Mouse (Mus musculus) liver, embryonic 14 days (tissue): Measurements from ENCODE around the gene Drap1. TPM values are rescaled to one million over a fixed set of nuclear protein-coding genes. Genes with fewer than 3 reads are reported as not detected.

Experiments used
- polyA plus RNA-seq: library from polyadenylated mRNA; depleted of rRNA; stranded (reverse); fragments of >200 nt; gene quantifications from 2 replicates; pipeline ENCODE4 v1.2.3, GENCODE M21; 2012; rRNA removed

Drap1 gene
- polyA plus RNA-seq, result 68.6 and 80.7 TPM in 2 replicates

DNA sequence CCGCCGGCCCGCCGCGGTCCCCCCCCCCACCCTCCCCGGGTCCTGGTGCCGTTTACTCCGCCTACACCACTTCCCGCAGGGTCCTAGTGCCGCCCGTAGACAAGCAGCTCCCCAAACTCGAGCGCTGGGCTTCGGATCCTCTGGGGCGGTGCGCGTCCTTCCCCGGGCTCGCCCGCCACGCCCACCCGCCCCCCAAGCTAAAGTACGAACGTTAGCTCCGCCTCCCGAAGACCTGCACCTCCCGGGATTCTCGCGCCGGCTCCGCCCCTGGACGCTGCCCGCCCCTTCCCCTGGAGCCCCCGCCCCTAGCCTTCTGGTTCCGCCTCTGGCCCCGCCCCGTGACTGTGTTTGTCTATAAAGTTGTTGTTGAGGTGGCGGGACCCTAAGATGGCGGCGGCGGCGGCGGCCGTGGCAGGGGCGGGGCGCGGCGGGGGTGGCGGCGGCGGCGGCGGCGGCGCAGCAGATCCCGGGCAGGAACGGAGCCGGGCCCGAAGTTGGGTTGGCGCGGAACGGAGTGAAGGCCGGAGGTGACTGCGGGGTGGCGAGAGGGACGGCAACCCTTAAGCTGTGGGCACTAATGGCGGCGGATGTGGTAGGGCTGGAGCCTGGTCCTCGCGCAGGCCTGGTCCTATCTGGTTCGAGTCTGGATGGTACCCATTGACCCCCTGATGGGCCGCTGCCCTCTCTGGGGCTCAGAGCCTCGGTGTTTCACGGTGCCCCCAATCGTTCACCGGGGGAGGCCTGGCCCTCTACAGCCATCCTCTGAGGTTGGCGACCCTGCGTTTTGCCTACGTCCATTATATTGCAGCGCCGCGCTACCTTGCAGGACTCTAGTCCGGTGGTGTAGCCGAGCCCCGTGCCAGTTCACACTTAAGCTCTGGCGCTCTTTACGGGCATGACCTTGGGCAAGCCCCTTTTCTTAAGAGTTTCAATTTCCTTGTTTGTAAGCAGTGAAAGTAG, at the start of gene Drap1, which contains the start of gene AI837181:
Gene Drap1 (minus strand): TSS at position 198 of the 960 bp plus-strand sequence.
Gene AI837181 (plus strand): TSS at position 363 of the 960 bp plus-strand sequence.

DNA sequence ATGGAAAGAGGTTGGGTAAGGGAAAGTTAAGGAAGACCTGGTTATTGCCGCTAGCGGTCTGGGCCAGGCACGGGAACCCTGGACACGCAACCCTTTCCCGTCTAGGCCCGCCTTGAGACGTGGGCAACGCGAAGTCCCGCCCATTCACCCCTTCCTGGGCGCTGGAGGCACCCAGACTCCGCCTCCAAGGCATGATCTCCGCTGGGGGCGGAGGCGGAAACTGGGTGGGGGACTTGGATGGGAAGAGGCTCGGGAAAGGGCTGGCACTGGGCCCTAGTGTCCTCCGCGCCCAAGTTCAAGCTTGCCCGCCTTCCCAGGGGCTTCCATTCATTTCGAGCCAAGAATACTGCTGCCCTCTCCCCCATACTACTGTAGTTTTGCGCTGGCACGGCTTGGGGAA, 48.9 kb upstream of the Drap1 start, which contains the start of gene Efemp2:
Gene Efemp2 (plus strand): TSS at position 235 of the 400 bp plus-strand sequence.

DNA sequence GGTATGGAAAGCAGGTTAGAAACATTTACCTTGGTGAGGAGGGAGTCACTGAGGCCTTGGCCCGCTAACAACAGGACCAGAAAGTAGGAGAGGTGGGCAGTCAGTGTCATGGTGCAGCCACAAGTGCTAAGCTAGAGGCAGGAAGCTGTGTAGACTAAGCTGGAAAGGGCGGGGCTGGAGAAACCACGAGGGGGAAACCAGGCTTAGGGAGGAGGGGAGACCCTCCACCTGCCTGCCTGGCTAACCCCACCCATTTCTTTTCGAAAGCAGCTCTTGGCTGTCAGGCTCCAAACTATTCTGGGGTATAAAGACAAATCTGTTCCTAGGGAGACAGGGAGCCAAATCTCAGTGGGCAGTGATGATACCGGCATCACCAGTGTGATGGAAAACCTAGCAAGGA, 43.6 kb upstream of the Drap1 start, which contains the start of gene Ctsw:
Gene Ctsw (minus strand): TSS at position 134 of the 400 bp plus-strand sequence.

DNA sequence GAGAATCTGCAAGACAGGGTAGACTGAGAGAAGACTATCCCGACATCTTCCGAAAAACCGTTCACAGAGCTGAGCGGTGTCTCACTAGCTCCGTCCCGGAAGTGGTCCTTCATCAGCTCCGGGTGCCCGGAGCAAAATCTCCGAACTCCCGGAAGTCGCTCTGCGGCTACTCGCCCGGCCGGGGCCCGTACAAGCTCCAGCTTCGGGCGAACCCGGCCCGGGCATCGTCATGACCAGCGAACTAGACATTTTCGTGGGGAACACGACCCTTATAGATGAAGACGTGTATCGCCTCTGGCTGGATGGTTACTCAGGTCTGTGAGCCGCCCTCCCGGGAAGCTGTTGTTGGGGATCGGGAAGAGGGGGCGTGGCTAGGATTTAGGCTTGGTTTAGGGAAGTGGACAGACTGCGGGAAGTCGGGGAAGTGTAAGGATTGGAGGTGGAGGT, 35.7 kb upstream of the Drap1 start, which contains the start of gene Fibp:
Gene Fibp (plus strand): TSS at position 151 of the 447 bp plus-strand sequence.

DNA sequence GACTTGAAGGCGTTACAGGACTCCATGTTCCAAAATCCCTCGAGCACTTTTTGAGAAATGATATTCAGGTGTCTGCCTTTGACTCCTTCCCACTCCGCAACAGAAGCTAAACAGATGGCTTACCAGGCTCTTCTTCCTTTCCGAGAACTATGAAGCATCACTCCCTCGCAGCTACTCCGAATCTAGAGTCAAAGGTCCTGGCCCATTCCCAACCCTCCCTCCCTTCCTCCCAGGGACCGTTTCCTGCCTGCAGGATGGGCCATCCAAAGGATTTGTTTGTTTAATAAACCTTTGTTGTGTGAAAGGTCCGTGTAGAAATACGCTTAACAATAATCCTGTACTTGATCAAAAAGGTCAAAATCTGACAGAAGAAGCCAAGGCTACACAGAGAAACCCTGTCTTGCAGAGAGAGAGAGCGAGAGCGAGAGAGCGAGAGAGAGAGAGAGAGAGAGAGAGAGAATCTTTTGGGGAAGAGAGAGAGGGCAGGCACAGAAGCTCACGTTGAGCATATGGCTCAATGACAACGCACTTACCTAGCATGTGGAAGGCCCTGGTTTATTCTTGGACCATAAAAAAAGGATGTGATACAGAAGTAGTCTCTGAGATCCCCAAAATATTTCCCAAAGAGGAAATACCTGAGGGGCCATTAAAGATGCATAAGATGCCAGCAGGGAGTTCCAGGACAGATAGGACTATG, 33.1 kb upstream of the Drap1 start, which contains the start of gene Ccdc85b:
Gene Ccdc85b (minus strand): TSS at position 149 of the 697 bp plus-strand sequence.

DNA sequence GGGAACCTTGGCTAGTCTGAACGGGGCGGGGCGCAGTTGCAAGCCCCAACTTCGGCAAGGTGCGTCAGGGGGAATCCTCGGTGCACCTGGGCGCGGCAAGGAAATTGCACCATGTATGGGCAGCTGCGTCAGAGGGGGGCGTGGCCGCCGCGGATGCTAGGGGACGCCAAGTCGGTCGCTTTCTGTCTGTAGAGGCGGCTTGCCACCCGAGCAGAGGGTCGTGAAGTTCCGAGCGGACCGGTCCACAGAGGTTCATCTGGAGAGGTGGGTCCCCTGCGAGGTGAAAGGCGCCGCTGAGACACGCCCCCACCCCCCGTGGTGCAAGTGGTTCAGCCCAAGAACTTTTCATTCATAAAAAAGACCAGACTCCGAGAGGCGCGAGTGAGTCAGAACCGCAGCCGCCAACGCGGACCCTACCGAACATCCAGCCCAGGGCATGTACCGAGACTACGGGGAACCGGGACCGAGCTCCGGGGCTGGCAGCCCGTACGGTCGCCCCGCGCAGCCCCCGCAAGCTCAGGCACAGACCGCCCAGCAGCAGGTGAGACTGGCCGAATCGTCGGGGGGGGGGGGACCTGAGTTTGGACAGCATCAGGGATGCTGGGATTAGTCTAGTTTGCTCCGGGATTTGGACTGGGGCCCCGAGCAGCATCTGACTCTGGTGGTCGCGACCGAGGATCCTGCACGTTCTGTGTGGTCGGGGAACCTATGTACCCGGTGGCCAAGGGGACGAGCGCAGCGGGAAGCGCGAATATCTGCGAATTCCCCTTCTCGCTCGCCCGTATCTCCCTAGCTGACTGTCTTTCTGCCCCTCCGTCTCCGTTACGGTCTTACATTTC, 23.0 kb upstream of the Drap1 start, which contains the start of gene Fosl1:
Gene Fosl1 (plus strand): TSS at position 33 of the 839 bp plus-strand sequence.

DNA sequence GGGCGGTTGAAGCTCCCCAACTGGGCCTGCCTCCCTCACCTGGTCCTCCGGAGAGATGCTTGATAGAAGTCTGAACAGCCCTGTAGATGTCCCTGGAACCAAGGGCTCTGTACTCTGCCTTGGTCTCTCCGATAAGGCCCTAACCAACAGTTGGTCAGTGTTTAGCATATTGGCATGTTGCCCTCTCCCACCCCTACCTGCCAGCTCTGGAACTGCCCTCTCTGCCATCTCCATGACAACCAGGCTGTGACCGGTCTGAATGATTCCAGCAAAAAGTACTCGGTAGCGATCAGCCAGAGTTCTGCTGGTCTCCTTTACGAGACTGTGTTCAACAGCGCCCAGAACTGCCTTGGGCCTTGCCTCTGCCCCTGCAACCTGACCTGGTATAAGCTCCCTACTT, 22.5 kb downstream of the Drap1 start, which contains the start of gene Tsga10ip:
Gene Tsga10ip (minus strand): TSS at position 234 of the 400 bp plus-strand sequence.

DNA sequence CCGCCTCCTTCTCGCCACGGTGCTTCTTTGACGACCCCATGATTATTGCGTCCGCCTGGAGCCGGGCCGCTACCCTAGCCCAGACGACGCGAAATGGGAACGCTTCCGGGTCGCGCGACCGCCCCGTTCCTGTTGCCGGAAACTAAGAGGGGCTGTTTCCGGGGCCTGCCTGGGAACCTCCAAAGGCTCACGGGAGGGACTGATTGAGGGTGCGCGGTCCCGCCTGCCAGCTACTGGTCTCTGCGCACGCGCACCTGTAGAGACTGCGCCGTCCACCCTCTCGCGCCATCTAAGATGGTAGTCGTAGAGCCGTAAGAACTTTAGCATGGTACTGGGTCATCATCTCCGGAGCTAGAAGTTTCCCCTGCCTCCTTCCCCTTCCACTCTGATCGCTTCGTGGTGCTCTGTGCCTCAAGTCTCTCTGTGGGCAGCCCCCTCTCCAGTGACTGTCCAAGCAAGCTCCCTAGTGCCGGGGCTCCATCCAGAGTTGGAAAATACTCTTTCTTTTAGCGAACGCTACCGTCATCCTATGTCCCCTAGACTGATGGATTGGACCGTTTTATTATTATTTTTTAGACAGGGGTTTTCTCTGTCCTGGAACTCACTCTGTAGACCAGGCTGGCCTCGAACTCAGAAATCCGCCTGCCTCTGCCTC, 36.1 kb downstream of the Drap1 start, which contains the start of gene Sart1:
Gene Sart1 (minus strand): TSS at position 116 of the 655 bp plus-strand sequence.

Other genes starting within 250 kb of the Drap1 start
- gene Pacs1, start 151.9 kb downstream of the Drap1 start, polyA plus RNA-seq, result 8.0 and 8.3 TPM in 2 replicates
- gene Sf3b2, start 129.5 kb downstream of the Drap1 start, polyA plus RNA-seq, result 56.0 and 58.5 TPM in 2 replicates
- gene Gal3st3, start 126.6 kb downstream of the Drap1 start, polyA plus RNA-seq, result 0.03 and 0.08 TPM in 2 replicates
- not detected in 2 replicates for gene Catsper1, start 89.2 kb downstream of the Drap1 start, polyA plus RNA-seq
- 0.11 and 0.12 TPM in 2 replicates for gene Cst6, start 75.4 kb downstream of the Drap1 start, polyA plus RNA-seq
- 21.5 and 23.3 TPM in 2 replicates for gene Eif1ad, start 58.2 kb downstream of the Drap1 start, polyA plus RNA-seq
- gene Banf1, start 57.8 kb downstream of the Drap1 start, polyA plus RNA-seq, result 133 and 148 TPM in 2 replicates
- 23.3 and 24.9 TPM in 2 replicates for gene Sart1, start 36.3 kb downstream of the Drap1 start, polyA plus RNA-seq
- gene Tsga10ip, start 22.5 kb downstream of the Drap1 start, polyA plus RNA-seq, result 0.01 and 0.09 TPM in 2 replicates
- 13.6 and 16.4 TPM in 2 replicates for gene AI837181, start 165 bp upstream of the Drap1 start, polyA plus RNA-seq
- gene Fosl1, start 22.6 kb upstream of the Drap1 start, polyA plus RNA-seq, result 0.01 TPM in 1 of 2 replicates, not detected in the other
- 1.2 and 1.4 TPM in 2 replicates for gene Ccdc85b, start 32.9 kb upstream of the Drap1 start, polyA plus RNA-seq
- gene Fibp, start 35.6 kb upstream of the Drap1 start, polyA plus RNA-seq, result 23.0 and 23.8 TPM in 2 replicates
- 0.06 and 0.07 TPM in 2 replicates for gene Ctsw, start 43.5 kb upstream of the Drap1 start, polyA plus RNA-seq
- gene Efemp2, start 49.0 kb upstream of the Drap1 start, polyA plus RNA-seq, result 10.5 and 10.6 TPM in 2 replicates
- gene Mus81, start 63.4 kb upstream of the Drap1 start, polyA plus RNA-seq, result 11.9 and 12.6 TPM in 2 replicates
- 433 and 538 TPM in 2 replicates for gene Cfl1, start 65.5 kb upstream of the Drap1 start, polyA plus RNA-seq
- gene 1700020D05Rik, start 78.8 kb upstream of the Drap1 start, polyA plus RNA-seq, result 0.45 and 0.81 TPM in 2 replicates
- 6.9 and 8.5 TPM in 2 replicates for gene Snx32, start 85.6 kb upstream of the Drap1 start, polyA plus RNA-seq
- gene Ovol1, start 135.7 kb upstream of the Drap1 start, polyA plus RNA-seq, result 0.02 TPM in 1 of 2 replicates, not detected in the other
- 0.88 and 1.3 TPM in 2 replicates for gene Ap5b1, start 143.0 kb upstream of the Drap1 start, polyA plus RNA-seq
- 77.3 and 81.5 TPM in 2 replicates for gene Rnaseh2c, start 176.9 kb upstream of the Drap1 start, polyA plus RNA-seq
- gene Kat5, start 185.3 kb upstream of the Drap1 start, polyA plus RNA-seq, result 29.8 and 30.0 TPM in 2 replicates
- 12.2 and 17.0 TPM in 2 replicates for gene Rela, start 212.5 kb upstream of the Drap1 start, polyA plus RNA-seq
- 23.2 and 25.6 TPM in 2 replicates for gene Sipa1, start 238.7 kb upstream of the Drap1 start, polyA plus RNA-seq